Mouse (Mus musculus) spleen, adult 2 months (tissue): ENCODE results near the gene Nuak1. TPM values are rescaled to one million over a fixed set of nuclear protein-coding genes. Genes with fewer than 3 reads are reported as not detected.

Experiments used
- DNase-seq, 2 experiments: peaks; one replicate each; pipeline versions ENCODE4 v3.0.0 to v3.0.0-alpha.2; 2012 to 2021; ENCODE audit warnings: low spot score in 2 of 2, low read depth in 1 of 2
- H3K27ac ChIP-seq: fragments of 200-500 bp; 2 replicates; pipeline ENCODE4 v1.5.1; 2012; ENCODE audit warnings: low read length, inconsistent platforms; ENCODE audit not compliant: insufficient read depth
- H3K27me3 ChIP-seq: fragments of 200-500 bp; 2 replicates; pipeline ENCODE4 v1.6.1; 2012; ENCODE audit warnings: mild to moderate bottlenecking, moderate library complexity, low read length, inconsistent platforms; ENCODE audit not compliant: control insufficient read depth, insufficient read depth
- H3K36me3 ChIP-seq: fragments of 200-500 bp; 2 replicates; pipeline ENCODE4 v1.6.1; 2012; ENCODE audit warnings: mild to moderate bottlenecking, low read length, inconsistent platforms; ENCODE audit not compliant: control insufficient read depth, insufficient read depth
- H3K4me1 ChIP-seq: fragments of 200-500 bp; 2 replicates; pipeline ENCODE4 v1.6.1; 2011; ENCODE audit warnings: inconsistent platforms; ENCODE audit not compliant: control insufficient read depth, insufficient read depth, insufficient read length
- H3K4me3 ChIP-seq: fragments of 200-500 bp; 2 replicates; pipeline ENCODE4 v1.5.1; 2011; ENCODE audit warnings: mild to moderate bottlenecking, inconsistent platforms; ENCODE audit not compliant: insufficient read depth, insufficient read length; ENCODE audit errors: extremely low read depth
- CTCF ChIP-seq: fragments of 200-500 bp; IDR thresholded peaks from 2 replicates; pipeline ENCODE4 v1.5.1; 2011; ENCODE audit warnings: mild to moderate bottlenecking, inconsistent platforms; ENCODE audit not compliant: insufficient read depth, insufficient read length, insufficient replicate concordance; ENCODE audit errors: extremely low read depth
- POLR2A ChIP-seq: fragments of 200-500 bp; IDR thresholded peaks from 2 replicates; pipeline ENCODE4 v1.6.1; 2011; ENCODE audit warnings: low read depth, low read length, inconsistent platforms
- WGBS: fragments of 180-500 bp; shearing (Covaris S2); methylation state at CpG from one replicate; pipeline ENCODE4 v1.1.7; 2018; 5-methylcytosine and 5-hydroxymethylcytosine counted together
- polyA plus RNA-seq: library from polyadenylated mRNA; depleted of rRNA; stranded (reverse); fragments of >200 nt; gene quantifications from 2 replicates; pipeline ENCODE4 v1.2.3, GENCODE M21; 2012

Nuak1 gene
- polyA plus RNA-seq, 1 experiment, result 7.0 TPM

- H3K27me3 ChIP-seq, result no peaks in the 10 kb centered on the region
- H3K36me3 ChIP-seq, result no peaks in the 10 kb centered on the region
- H3K27ac ChIP-seq, result no peak overlapping the region
- H3K4me1 ChIP-seq, result no peaks in the 10 kb centered on the region
- TF ChIP-seq POLR2A, result no peak
- 93% methylated on average over 7 of the region's 7 CpGs for WGBS
- no peak overlapping the region for H3K4me3 ChIP-seq
- DNase-seq, result no peak
Measured at GRCm38 (mm10) chr10:84363833-84364232, 76.6 kb downstream of the Nuak1 start.

DNA sequence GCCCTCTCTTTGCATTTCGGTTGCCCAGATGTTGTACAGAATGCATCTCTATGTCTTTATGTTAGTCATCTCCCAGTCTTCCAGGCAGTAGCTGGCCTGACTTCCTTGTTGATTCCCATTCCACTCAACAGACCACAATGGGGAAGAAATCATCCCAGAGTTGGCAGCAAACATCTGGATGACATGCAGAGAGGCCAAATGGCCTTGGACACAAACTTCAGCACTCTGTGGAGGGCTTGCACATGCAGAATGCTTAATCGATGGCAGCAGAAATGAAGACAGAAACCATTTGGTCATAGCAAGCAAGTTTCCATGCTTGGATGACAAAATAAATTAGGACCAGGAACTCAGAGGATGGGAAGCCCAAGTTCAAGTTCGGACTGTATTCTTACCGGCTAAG lies 79.4 kb downstream of the Nuak1 start:
- H3K27me3 ChIP-seq, result no peaks in the 10 kb centered on the region
- WGBS, result 90% methylated on average over 4 of the region's 4 CpGs
- no peaks in the 10 kb centered on the region for H3K4me1 ChIP-seq
- TF ChIP-seq POLR2A, result no peak
- H3K4me3 ChIP-seq, result no peak overlapping the region
- H3K36me3 ChIP-seq, result no peaks in the 10 kb centered on the region
- H3K27ac ChIP-seq, result no peak overlapping the region
- DNase-seq, result no peak

GRCm38 (mm10) chr10:84360391-84360790 lies 80.0 kb downstream of the Nuak1 start:
- TF ChIP-seq POLR2A (no peak), CTCF (no peak)
- WGBS, result 19% methylated on average over 9 of the region's 9 CpGs

GRCm38 (mm10) chr10:84358738-84359120 lies 81.7 kb downstream of the Nuak1 start:
- no peak for DNase-seq
- Histone ChIP-seq H3K36me3 (no peaks in the 10 kb centered on the region), H3K4me3 (no peak overlapping the region), H3K4me1 (no peaks in the 10 kb centered on the region), H3K27me3 (no peaks in the 10 kb centered on the region), H3K27ac (no peak overlapping the region)
- WGBS, result 91% methylated on average over 4 of the region's 4 CpGs
- TF ChIP-seq CTCF (no peak), POLR2A (no peak)

More at GRCm38 (mm10) chr10:84360391-84360790, 80.0 kb downstream of the Nuak1 start:
- no peaks in the 10 kb centered on the region for H3K4me1 ChIP-seq
- no peak overlapping the region for H3K27ac ChIP-seq
- H3K36me3 ChIP-seq, result no peaks in the 10 kb centered on the region
- DNase-seq, result no peak
- H3K27me3 ChIP-seq, result no peaks in the 10 kb centered on the region
- no peak overlapping the region for H3K4me3 ChIP-seq

DNA sequence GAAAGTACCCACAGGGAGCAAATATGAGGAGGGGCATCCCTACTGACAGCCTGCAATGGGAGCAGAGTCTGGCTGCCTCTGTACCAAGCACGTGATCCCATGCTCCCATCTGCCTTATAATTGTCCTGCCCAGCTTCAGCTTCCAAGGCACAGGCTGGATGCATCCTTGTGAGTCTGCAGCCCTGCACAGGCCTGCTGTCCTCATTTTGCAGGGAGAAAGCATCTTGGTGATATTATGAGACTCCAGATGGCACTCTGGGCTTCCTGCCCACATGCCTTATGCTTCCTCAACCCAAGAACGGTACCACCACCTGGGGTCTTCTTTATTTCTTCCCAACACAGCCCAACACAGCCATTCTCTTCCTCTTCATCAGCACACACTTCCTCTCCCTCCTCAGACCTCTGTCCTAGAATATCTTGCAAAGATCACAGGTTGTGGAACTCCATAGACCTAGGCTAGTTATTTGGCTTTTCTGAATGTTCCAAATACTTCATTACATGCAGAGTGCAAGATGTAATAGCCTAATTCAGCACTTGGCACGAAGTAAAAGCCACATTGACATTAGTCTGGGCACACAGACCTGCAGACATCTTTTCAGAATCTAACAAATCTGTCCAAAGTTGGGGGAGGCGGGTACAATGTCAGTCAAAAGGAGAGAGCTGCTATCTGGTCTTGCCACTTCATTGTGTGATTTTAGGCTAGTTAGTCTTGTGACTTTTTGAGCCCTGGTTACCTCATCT lies 82.2 kb downstream of the Nuak1 start:
- 51% methylated on average over 4 of the region's 4 CpGs for WGBS
- Histone ChIP-seq H3K27ac (no peak overlapping the region), H3K4me1 (no peaks in the 10 kb centered on the region), H3K36me3 (no peaks in the 10 kb centered on the region), H3K27me3 (no peaks in the 10 kb centered on the region), H3K4me3 (no peak overlapping the region)
- DNase-seq, result no peak
- no peak for TF ChIP-seq POLR2A
- TF ChIP-seq CTCF, result no peak

GRCm38 (mm10) chr10:84357593-84357992 lies 82.8 kb downstream of the Nuak1 start:
- no peak for DNase-seq
- Histone ChIP-seq H3K4me1 (no peaks in the 10 kb centered on the region), H3K4me3 (no peak overlapping the region), H3K36me3 (no peaks in the 10 kb centered on the region), H3K27me3 (no peaks in the 10 kb centered on the region), H3K27ac (no peak overlapping the region)
- 83% methylated on average over 4 of the region's 4 CpGs for WGBS
- no peak for TF ChIP-seq CTCF
- TF ChIP-seq POLR2A, result no peak

- 84% methylated on average over 6 of the region's 6 CpGs for WGBS
Measured at GRCm38 (mm10) chr10:84354323-84354722, 86.1 kb downstream of the Nuak1 start.

More at GRCm38 (mm10) chr10:84354323-84354722, 86.1 kb downstream of the Nuak1 start:
- no peak for DNase-seq
- Histone ChIP-seq H3K4me1 (no peaks in the 10 kb centered on the region), H3K27ac (no peak overlapping the region), H3K4me3 (no peak overlapping the region), H3K36me3 (no peaks in the 10 kb centered on the region), H3K27me3 (no peaks in the 10 kb centered on the region)
- no peak for TF ChIP-seq POLR2A
- no peak for TF ChIP-seq CTCF
